Mouse (Mus musculus) intestine, postnatal 0 days (tissue): ENCODE measurements around the gene Gm36079. TPM values are rescaled to one million over a fixed set of nuclear protein-coding genes. Genes with fewer than 3 reads are reported as not detected.
"Not testable (repeated sequence)": the region's sequence is repeated elsewhere in the genome, so short reads cannot be mapped to it uniquely, and the experiment has no call there.

Source experiments
- ATAC-seq: fragments of 200-750 bp; cut with Nextera tagmentation; 2 replicates; pipeline ENCODE4 v1.8.0; 2017; ENCODE audit warnings: mild to moderate bottlenecking, moderate TSS enrichment, moderate library complexity
- H3K27ac ChIP-seq: fragments of 300-500 bp; sonication (generic); 2 replicates; pipeline ENCODE4 v1.5.1; 2014; ENCODE audit warnings: mild to moderate bottlenecking, low read depth, low read length, moderate library complexity
- H3K27me3 ChIP-seq: fragments of 300-500 bp; sonication (generic); replicated peaks from 2 replicates; pipeline ENCODE4 v1.6.1; 2014; ENCODE audit warnings: low read length, mixed read lengths; ENCODE audit not compliant: control insufficient read depth, insufficient read depth
- H3K36me3 ChIP-seq: fragments of 300-500 bp; sonication (generic); 2 replicates; pipeline ENCODE4 v1.6.1; 2014; ENCODE audit warnings: mild to moderate bottlenecking, moderate library complexity; ENCODE audit not compliant: control insufficient read depth, insufficient read depth
- H3K4me1 ChIP-seq: fragments of 300-500 bp; sonication (generic); replicated peaks from 2 replicates; pipeline ENCODE4 v1.6.1; 2014; ENCODE audit warnings: antibody characterized with exemption, low read length, mixed read lengths; ENCODE audit not compliant: control insufficient read depth, insufficient read depth
- H3K4me2 ChIP-seq: fragments of 300-500 bp; sonication (generic); replicated peaks from 2 replicates; pipeline ENCODE4 v1.6.1; 2014; ENCODE audit warnings: low read depth, mild to moderate bottlenecking, moderate library complexity
- H3K4me3 ChIP-seq: fragments of 300-500 bp; sonication (generic); 2 replicates; pipeline ENCODE4 v1.5.1; 2014; ENCODE audit warnings: low read depth, low read length
- H3K9ac ChIP-seq: fragments of 300-500 bp; sonication (generic); 2 replicates; pipeline ENCODE4 v1.6.1; 2014; ENCODE audit warnings: mild to moderate bottlenecking, low read depth, low read length
- H3K9me3 ChIP-seq: fragments of 300-500 bp; sonication (generic); 2 replicates; pipeline ENCODE4 v1.6.1; 2016; ENCODE audit warnings: mixed run types; ENCODE audit not compliant: control insufficient read depth
- WGBS: fragments of 180-500 bp; shearing (Covaris S2); extraction: QIAGEN DNeasy Blood & Tissue Kit; methylation state at CpG from one replicate; pipeline ENCODE4 v1.1.7; 2014; 5-methylcytosine and 5-hydroxymethylcytosine counted together
- polyA plus RNA-seq: library from polyadenylated mRNA; unstranded; fragments of >200 nt; fragmentation: Nextera tagmentation; extraction: Ambion mirVana; gene quantifications from 2 replicates; pipeline ENCODE4 v1.2.1, GENCODE M21; 2015

Gm36079 gene
- not detected in 2 replicates for polyA plus RNA-seq

DNA sequence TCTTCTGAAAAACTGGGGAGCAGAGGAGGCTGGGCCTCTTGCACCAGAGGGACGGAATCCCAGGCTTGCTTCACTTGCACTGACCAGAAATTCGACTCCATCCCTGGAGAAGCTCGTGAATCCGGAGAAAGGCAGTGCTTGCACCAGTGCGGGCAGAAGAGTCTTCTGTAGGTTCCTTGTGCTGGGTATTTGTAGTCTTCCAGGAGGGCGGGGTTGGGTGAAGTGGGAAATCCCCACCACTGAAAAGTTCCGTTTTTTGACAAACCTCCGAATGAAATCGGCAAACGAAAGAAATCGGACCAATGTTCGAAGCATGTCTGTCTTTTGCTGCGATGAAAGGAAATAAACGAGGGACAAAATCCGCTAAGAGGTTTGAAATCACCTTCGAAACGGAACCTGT lies at the start of gene Gm36079:
TSS of gene Gm36079 (minus strand) at position 101 of the 400 bp plus-strand sequence.
- not testable (repeated sequence) for H3K9me3 ChIP-seq, H3K4me3 ChIP-seq, H3K27me3 ChIP-seq, H3K36me3 ChIP-seq, H3K4me2 ChIP-seq, H3K4me1 ChIP-seq, H3K9ac ChIP-seq, ATAC-seq, H3K27ac ChIP-seq
- WGBS, result 0% methylated on average over 3 of the region's 17 CpGs

DNA sequence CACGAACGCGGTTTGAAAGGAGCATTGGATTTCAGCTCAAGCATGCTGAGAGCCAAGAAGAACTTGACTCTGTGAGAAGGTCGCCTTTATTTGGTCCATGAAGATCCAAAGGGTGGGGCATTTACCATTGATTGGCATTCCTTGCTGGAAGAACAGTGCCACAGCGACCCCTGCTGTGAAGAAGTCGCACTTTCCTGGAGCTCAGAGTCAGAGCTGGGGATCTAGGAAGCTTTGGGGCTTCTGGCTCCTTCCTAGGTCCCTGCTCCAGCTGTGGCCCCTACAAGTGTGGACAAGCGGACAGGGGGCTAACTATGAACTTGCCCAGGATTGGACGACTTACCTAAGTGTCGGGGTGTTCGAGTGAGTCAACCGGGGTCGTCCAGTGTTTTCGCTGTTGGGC lies 44.1 kb upstream of the Gm36079 start:
- not testable (repeated sequence) for H3K9ac ChIP-seq, H3K4me1 ChIP-seq, ATAC-seq, H3K4me3 ChIP-seq, H3K4me2 ChIP-seq, H3K9me3 ChIP-seq, H3K27me3 ChIP-seq, H3K36me3 ChIP-seq, H3K27ac ChIP-seq
- no CpG with 5 or more reads among the region's 13 CpGs for WGBS

DNA sequence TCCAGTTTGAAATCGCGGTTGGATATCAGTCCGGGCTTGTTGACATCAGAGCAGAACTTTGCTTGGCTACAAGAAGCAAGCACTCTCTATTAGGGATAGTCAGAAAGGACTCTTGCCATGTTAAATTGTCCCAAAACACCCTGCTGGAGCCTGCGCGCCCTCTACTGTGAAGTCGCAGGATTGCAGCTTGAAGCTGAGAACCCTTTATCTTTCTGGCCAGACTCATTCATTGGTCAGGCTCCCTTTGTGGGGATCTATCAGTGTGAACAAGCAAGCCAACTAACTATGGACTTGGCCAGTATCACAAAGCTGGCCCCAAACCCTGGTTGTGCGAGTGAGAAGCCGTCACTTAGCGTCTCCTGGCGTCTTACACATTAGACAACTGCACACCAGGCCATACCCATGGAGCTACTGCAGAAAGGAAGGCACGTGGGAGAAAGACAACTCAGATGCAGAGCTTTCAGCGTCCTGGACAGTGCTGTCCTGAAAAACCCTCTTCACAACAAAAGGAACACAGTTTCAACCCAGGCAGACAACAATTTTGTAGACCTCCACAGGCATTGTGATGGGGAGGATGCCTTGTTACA lies 43.3 kb upstream of the Gm36079 start:
- H3K4me2 ChIP-seq, H3K4me1 ChIP-seq, H3K36me3 ChIP-seq, H3K27ac ChIP-seq, H3K9ac ChIP-seq, H3K27me3 ChIP-seq, ATAC-seq, H3K4me3 ChIP-seq, H3K9me3 ChIP-seq: not testable (repeated sequence)
- WGBS, result no CpG with 5 or more reads among the region's 12 CpGs

DNA sequence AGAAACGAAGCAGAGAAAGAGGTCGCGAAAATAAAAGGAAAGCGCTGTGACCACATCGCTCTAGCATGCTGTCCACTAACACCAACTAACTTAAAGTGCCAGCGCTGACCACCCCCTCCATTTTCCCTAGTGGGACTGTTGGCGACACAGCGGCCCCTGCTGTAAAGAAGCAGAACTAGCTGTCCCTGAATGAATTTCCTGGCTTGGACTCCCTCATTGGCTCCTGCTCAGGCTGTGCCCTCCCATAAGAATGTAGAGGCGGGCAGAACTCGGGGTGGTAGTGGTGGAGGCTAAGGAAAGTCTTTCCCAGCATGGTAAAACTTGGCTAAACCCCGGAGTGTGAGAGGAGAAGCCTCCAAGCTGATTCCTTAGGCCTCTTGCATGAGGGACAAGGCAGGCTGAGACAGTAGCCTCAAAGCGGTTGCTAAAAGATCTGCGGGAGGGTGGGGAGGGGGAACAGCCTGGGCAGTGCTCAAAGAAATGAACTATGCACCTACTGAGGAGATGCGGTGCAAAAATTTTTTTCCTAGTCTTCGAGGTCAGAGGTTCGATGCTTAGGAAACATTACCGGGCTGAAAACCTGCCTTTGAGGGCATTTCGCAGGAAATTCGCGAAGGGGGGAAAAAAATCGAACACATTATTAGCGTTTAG lies 36.8 kb upstream of the Gm36079 start:
- H3K36me3 ChIP-seq, H3K4me2 ChIP-seq, H3K27ac ChIP-seq, H3K4me1 ChIP-seq, H3K27me3 ChIP-seq, H3K4me3 ChIP-seq, H3K9me3 ChIP-seq, ATAC-seq, H3K9ac ChIP-seq: not testable (repeated sequence)
- no CpG with 5 or more reads among the region's 22 CpGs for WGBS

DNA sequence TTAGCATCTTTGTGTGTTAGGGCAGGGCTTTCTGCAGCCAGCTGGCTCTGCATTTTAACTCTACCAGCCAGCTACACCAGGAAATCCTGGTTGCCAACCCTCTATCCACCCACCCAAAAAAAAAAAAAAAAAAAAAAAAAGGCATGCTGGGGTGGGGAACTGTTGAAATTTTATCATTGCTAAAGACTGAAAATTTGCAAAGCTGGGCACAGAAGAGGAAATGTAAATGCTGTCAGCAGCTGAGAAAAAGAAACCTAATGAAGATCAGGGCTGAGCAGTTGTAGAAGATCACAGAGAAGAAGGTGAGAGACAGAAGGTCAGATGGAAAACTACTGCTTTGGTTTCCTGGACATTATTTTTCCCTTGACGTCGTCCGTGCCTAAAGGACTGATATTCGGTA lies 36.1 kb upstream of the Gm36079 start:
- ATAC-seq, H3K9me3 ChIP-seq, H3K4me2 ChIP-seq, H3K27me3 ChIP-seq, H3K4me1 ChIP-seq, H3K27ac ChIP-seq, H3K9ac ChIP-seq, H3K4me3 ChIP-seq, H3K36me3 ChIP-seq: not testable (repeated sequence)
- WGBS, result no CpG with 5 or more reads among the region's 4 CpGs

DNA sequence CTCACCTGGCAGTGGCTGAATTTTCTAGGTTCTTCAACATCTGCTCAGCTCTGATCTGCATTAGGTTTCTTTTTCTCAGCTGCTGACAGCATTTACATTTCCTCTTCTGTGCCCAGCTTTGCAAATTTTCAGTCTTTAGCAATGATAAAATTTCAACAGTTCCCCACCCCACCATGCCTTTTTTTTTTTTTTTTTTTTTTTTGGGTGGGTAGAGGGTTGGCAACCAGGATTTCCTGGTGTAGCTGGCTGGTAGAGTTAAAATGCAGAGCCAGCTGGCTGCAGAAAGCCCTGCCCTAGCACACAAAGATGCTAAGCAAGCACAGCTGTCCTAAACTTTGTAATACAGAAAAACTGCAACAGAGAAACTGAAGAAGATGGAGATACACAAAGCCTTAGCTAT lies 25.3 kb upstream of the Gm36079 start, which contains the start of gene Gm21188:
TSS of gene Gm21188 (minus strand) at position 110 of the 400 bp plus-strand sequence.
- not testable (repeated sequence) for H3K9ac ChIP-seq, H3K4me2 ChIP-seq, H3K4me3 ChIP-seq, H3K36me3 ChIP-seq, H3K4me1 ChIP-seq, H3K27ac ChIP-seq, H3K27me3 ChIP-seq, ATAC-seq, H3K9me3 ChIP-seq

DNA sequence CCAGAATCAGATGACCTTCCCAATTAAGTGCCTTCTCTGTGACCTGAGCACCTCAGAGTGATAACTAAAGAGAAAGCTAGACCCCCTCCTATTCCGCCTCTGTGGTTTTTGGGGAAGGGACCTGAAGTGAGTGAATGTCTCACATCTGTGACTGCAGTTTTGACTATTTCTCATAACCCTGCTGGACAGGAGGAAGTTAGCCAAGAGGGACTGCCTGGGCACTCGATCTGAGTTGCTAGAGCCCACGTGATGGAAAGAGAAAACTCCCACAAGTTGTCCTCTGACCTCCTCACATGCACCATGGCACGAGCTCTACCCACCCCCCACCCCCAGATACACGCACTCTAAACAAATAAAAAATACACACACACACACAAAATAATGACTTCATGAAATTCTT lies 21.8 kb upstream of the Gm36079 start:
- H3K27me3 ChIP-seq, H3K9me3 ChIP-seq, H3K4me2 ChIP-seq, ATAC-seq, H3K27ac ChIP-seq, H3K36me3 ChIP-seq, H3K4me3 ChIP-seq, H3K9ac ChIP-seq, H3K4me1 ChIP-seq: not testable (repeated sequence)
- WGBS, result no CpG with 5 or more reads among the region's 5 CpGs

DNA sequence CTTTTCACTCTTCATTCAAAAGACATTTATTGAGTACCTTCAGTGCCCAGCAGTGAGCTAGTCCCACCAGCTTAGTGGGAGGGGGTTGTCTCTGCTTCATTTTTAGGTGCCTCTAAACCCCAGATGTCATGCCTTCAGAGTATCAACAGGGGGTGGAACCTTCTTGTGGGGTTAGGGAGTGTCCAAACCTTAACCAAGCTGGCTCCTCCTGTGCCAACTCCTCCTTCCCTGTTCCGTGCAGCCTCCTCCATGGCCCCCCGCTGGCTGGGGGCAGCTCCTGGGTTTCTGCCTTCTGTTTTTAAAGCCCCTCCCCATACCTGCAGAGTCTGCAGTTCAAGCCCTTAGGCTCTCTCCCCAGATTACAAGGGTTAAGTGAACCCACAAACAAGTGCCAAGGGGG lies 21.4 kb upstream of the Gm36079 start:
- H3K4me1 ChIP-seq, H3K9me3 ChIP-seq, H3K27ac ChIP-seq, H3K36me3 ChIP-seq, H3K4me3 ChIP-seq, H3K27me3 ChIP-seq, H3K4me2 ChIP-seq, ATAC-seq, H3K9ac ChIP-seq: not testable (repeated sequence)
- no CpG with 5 or more reads among the region's 2 CpGs for WGBS

DNA sequence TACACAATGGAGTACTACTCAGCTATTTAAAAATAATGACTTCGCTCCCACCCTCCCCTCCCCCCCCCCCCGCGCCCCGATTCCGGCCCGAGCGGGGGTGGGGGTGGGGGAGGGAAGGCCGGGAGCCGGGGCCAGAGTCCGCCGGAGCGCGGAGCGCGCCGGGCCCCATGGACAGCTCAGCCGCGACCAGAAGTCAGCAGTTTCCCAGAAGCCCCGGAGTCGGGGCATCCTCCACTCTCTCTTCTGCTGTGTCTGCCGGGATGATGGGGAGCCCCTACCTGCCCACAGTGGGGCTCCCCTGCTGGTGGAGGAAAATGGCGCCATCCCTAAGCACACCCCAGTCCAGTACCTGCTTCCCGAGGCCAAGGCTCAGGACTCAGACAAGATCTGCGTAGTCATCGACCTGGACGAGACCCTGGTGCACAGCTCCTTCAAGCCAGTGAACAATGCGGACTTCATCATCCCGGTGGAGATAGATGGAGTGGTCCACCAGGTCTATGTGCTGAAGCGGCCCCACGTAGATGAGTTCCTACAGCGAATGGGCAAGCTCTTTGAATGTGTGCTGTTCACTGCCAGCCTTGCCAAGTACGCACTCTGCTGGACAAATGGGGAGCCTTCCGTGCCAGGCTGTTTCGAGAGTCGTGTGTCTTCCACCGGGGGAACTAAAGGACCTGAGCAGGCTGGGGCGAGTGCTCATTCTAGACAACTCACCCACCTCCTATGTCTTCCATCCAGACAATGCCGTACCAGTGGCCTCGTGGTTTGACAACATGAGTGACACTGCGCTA lies 19.8 kb upstream of the Gm36079 start:
- not testable (repeated sequence) for H3K9me3 ChIP-seq, H3K4me2 ChIP-seq, H3K27me3 ChIP-seq, ATAC-seq, H3K27ac ChIP-seq, H3K36me3 ChIP-seq, H3K9ac ChIP-seq, H3K4me3 ChIP-seq, H3K4me1 ChIP-seq
- 2% methylated on average over 8 of the region's 40 CpGs for WGBS
